Mouse (Mus musculus): ENCODE results near the gene Sp3. TPM values are rescaled to one million over a fixed set of nuclear protein-coding genes. Genes with fewer than 3 reads are reported as not detected.

Sp3 gene
- polyA plus RNA-seq (2017; shearing (Covaris generic)), result 158 TPM

DNA sequence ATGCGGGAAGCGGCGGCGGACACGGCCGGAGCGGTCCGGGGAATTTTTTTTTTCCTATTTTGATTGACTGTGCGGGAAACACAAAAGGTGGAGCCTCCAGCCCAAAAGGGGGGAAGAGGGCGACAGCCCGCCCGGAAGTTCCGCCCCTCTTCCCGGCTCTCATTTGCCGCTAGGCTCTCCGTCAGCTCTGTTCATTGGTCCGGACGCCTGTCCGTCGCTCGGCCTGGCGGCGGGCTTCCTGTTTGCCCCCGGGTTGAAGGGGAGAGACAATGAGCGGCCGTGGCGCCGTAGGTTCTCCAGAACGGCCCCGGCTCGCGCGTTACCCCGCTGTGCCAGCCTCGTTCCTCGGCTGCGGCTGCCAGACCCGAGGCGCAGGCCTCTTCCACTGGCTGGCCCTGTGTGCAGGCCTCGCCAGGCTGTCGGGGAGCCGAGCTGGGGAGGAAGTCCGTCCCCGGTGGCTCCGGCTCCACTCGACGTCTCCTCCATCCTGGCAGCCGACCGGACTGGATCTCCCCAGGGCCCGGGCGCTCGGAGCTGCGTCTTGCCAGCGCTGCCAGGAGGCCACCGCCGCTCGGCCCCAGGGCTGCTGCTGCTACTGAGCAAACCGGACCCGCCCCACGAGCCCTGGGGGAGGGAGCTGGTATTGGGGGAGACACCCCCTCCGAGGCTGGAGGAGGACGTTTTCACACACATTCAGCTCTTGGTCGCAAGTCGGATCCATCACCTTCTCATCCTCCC is at the start of gene Sp3:
Sp3 (minus strand) TSS at position 110 of the 738 bp plus-strand sequence.

DNA sequence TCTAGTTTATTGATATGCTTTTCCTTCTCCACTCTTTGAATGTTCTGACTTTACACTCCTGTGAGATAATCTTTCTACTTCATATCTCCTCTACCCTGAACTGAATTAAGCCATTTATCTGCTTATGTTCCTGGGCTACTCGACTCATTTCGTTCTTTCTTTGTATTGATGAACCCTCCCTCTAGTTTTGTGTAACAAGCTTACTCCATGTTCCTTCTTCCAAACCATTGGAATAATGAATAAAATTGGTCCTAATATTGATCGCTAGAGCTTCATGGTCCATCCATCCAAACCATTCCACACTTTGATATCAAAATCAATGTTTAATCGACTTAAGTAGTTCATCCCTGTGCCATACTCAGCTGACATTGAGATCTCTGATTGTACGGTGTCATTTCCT is 6.4 kb upstream of the Sp3 start, which contains the start of gene Gm11084:
Gm11084 (minus strand) TSS at position 101 of the 400 bp plus-strand sequence.

Other genes with a start within 250 kb of the Sp3 start
- gene Gm11084, start 6.3 kb upstream of the Sp3 start, polyA plus RNA-seq (2017; shearing (Covaris generic)), result not detected
- 63.0 TPM for gene Ola1, start 238.5 kb upstream of the Sp3 start, polyA plus RNA-seq (2017; shearing (Covaris generic))

Measured in CD4-positive, CD25-positive, alpha-beta regulatory T cell (primary cell).